Mouse (Mus musculus) kidney, postnatal 4 days (tissue): ENCODE results near the gene Mmaa.

Source experiments
- DNase-seq, 2 experiments: peaks; one replicate each; pipeline ENCODE4 v3.0.0; 2021; ENCODE audit warnings: mixed read lengths in 2 of 2

Gene Mmaa

DNA sequence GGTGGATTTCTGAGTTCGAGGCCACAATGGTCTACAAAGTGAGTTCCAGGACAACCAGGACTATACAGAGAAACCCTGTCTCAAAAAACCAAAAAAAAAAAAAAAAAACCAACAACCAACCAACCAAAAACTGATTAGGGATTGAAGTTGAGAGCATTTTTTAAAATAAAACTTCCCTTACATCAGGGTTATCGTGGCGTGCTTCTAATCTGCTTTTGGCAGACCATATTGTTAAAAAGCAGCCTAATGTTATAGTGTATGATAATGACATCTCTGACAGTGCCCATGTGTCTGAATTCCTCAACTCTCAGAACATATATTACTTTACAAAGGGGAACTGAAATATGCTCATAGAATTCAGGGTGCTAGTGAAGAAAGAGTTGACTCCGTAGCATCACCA, 6.5 kb downstream of the Mmaa start:
- DNase-seq = no peak

DNA sequence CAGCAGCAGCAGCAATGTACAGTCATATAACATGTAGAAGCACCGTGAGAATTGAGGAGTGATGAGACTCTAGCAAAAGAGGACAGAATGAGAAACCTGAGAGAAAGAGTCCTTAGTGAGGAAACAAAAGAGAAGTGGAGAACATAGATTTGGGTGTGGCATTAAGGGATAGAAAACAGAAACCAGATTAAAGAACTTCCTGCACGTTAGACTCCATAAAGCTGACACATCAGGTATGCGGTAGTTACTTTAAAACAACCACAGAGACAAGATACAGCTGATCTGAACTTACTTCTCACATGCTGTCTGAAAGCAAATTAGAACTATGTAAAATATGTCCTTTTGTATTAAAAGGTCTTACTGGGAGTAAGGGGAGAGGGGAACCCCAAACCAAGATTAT, 8.3 kb downstream of the Mmaa start:
- no peak for DNase-seq

DNA sequence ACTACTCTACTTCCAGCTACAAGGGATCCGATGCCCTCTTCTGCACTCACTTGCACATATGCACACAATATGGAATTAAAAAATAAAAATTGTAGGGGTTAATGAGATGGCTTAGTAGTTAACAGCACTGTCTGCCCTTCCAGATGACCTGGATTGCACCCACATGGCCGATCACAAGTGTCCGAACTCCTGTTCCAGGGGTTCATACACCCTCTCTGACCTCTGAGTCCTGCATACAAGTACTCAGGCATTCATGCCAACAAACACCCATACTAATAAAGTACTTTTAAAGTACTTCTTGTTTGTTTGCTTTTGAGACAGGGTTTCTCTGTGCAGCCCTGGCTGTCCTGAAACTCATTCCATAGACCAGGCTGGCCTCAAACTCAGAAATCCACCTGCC, 10.1 kb downstream of the Mmaa start:
- no peak for DNase-seq

DNA sequence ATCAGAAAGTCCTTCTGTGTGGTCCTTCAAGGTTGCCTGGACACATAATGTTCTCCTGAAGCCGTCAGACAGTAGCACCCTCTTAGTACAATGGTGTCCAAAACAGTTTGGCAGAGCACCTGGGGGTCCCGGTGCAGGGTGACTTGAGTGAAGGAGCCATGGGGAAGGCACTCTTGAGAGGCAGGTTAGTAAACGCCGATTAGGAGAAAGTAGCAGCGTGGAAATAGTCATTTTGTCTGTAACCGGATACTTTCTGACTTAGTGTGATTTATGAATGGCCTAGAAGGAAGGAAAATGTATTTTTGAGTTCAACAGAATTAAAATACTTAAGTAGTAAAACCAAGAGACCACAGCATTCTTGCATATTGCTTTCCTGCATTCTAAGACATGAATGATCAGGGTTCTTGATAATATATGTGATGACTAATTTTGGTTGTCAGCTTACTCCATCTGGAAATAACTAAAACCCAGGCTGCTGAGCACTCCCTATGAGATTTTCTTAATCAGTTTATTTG, 13.3 kb downstream of the Mmaa start:
- DNase-seq = no peak

DNA sequence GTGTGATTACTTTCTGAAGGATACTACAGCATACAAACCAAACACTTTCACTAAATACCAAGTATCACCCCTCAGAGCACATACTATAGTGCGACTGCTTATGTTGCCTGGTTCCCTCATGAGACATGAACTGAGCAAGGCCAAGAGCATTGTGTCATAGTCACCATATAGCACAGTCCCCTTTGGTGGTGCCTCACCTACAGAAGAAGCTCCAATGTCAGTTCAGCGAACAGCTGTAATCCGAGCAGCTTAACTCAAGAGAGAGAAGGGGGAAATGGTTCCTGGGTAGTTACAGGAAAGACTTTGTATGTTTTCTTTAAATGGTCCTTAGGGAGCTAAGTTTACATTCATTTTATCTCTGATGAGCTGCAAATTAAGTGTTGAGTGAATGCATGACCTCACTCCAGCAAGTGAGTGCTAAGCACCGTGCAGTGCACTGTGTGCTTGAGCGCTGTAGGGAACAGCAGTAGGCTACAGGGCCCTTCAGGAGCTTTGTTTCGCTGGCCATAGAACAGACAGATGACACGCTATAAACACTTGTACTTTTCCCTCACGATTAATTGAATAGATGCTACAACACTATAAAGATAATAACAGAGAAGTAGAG, 17.4 kb downstream of the Mmaa start:
- no peak for DNase-seq

DNA sequence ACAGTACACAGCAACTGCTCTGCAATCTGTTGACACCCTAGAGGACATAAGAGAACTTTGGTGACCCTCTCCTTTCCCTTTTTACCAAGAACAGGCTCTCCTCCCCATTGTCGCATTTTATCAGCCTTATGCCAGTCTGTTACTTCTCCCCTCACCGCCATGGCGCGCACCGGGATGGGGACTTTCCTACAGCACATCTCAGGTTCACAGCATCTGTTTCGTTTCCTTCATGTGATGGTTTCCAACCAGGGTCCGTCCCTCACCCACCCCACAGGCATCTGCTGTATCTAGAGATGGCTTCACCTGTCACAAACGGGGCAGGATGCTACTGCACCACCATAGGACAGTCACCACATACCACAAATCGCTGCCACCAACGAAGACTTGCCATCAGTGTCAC, 19.8 kb downstream of the Mmaa start:
- DNase-seq = no peak

DNA sequence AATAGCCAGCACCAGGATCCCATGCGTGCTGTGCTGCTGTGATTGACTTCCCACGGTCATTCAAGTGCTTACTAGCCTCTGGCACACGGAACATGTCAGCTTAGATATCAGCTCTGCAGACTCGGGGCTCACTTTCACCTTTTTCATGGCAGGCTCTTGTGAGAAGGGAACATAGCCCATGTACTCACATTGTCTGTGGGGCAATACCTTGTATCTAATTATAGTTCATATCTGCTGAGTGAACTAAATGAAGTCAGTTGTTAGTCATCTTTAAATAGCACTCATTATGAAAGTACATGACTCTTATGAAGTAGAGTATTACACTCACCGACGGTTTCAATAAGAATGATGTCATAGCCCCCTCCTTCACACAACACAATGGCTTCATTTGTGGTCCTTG, 21.0 kb downstream of the Mmaa start:
- DNase-seq = no peak

DNA sequence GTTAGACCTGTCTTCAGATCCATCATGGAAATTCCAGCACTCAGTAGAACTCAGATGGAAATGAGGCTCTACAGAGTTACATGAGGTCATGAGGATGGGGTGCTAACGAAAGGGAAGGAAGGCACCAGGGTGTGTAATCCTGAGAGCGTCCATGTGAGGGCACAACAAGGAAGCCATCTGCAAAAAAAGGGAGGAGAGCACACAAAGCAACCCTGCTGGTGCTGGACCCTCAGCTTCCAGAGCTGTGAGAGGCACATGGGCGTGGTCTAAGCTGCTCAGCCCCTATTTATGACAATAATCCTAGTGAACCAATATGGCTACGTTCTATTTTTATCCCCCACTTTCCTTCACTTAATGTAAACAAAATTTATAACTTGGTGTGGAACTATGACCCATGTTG, 22.1 kb downstream of the Mmaa start:
- DNase-seq = no peak

DNA sequence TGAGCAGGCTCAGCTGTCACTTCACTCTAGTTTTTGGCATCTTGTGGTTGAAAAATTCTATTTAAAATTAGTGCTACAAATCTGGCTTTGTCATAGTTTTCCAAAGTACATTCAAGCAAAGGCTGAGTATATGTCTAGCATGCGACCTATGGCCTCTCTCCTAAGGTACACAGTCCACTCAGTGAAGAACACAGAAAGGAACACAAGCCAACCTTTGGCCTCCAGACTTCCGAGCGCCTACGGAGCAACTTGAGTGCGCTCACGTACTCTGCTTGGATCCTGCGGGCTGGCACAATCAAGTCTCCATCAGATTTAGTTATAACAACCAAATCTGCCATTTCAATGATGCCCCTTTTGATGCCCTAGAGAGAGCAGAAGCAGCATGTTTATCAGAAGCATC, 25.8 kb downstream of the Mmaa start:
- DNase-seq = no peak

DNA sequence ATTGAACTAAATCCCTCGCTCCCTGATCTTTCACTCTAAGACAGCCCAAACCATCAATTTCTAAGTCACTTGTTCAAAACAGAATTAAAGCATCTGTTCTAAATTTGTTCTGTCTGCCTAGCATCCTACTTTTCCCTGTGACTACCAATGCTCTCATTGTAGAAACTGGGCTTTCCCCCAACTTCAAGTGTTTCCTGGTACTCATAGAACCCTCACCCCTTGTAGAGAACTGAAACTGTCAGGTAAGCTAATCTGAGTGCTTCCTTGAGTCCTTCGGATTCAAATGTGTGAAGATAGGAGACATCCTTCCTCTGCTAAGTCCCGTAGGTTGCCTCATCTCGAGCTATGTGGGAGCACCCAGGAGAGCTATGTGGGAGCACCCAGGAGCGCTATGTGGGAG, 32.8 kb downstream of the Mmaa start:
- no peak for DNase-seq

DNA sequence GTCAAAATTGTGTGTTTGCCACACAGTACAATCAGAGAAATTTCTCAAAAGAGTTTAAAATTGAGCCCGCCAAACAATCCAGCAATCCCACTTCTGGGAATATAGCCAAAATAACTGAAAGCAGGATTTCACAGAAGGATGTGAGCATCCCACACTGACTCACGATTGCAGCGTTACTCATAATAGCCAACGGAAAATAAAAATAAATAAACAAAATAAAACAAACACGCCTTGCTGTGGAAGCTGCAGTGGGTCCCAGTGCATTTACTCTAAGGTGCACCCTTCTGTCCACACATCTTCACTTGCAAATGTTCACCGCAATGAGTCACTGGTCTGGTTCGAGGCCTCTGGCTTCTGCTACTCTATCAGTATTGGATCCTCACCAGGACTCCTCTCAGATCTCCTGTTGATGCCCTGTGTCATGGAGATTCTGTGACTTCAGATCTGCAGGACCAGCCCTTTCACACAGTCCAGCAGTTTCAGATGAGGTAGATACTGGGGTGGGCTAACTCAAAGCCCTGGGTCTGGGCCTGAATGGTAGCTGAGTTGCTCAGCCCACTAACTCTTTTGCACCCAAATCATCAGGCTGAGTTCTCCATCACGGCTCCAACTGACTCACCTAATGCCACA, 38.5 kb downstream of the Mmaa start:
- DNase-seq = no peak

DNA sequence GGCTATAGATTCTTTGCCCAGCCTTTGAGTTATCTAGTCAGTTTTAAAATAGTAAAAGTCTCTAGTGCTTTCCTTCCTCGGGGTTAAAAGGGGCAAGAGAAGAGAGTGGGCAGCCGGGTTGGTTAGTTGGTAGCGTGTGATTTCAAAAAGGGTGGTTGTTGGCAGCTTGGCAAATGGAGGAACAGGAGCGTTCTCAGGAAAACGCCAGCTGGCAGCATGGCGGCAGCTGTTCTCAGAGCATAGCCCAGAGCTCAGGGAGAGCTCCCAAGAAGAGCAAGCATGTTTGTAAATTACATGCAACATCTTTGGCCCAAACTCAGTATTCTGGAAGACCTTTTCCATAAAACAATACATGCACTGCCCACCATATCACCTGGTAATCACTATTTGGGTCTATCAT, 41.0 kb downstream of the Mmaa start:
- no peak for DNase-seq

DNA sequence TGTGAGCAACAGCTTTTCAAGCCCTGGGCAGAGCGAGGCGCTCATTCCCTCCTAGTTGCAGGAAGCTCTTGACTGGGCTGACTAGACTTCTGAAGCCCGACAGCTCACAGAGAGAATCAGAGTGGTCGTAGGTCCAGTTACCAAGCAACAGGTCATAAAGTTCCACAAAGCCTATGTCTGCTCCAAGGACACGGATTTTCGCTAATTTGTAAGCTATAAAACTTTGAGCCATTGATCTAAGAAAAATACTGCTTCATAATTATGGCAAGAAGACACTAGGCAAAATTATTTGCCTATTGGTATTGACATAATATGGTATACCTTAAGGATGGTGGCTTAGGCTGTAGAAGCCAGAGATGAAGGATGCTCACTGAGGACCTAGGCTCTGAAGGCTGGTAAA, 46.3 kb downstream of the Mmaa start, which contains the start of gene 1700011L22Rik:
1700011L22Rik (minus strand) TSS at position 101 of the 400 bp plus-strand sequence.
- DNase-seq = no peak

DNA sequence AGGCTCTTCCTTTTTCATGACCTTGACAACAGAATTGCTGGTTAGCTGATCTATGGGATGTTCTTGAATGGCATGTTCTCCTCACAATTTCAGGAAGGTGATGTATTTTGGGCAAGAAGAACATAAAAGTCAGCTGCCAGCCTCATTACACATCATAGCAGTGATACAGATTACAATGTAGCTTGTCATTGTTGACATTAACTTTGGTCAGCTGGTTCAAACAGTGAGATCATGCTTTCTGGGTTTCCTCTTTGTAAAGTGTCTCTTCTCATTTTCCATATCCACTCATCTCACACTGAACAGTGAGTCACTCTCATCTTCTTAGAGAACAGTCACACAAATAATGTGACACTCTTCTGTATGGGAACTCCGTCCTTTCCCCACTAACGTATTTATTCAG, 51.3 kb downstream of the Mmaa start:
- no peak for DNase-seq

DNA sequence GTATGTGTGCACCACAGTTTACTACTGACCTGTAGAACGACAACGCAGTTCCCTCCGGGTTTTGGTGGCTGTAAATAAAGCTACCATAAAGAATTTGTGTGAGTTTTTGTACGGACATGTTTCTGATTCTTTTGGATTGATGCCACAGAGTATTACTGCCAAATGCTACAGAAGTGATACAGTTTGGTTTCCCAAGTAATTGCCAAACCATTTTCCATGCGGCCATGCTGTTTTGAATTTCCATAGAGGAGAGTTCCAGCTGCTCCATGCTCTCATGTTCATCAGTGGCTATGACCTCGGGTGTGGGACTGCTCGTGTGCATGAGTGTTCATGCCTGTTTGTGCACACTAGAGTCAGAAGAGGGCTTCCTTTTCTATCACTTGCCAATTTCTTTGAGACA, 54.7 kb downstream of the Mmaa start:
- no peak for DNase-seq

DNA sequence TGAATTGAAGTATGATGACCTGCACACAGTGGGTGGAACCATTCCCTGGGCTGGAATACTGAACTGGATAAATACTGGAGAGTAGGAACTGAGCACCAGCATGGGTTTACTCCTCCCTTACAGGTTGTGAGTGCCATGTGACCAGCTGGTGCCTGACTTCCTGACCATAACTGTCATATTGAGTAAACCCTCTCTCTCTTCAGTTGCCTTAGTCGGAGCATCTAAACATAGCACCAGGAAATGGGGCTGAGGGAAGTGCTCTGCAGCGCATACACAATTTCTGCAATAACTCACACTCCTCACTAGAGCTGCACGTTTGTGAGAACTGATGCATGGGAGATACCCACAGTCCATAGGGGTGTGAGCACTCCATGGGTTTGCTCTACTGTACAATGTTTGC, 55.4 kb downstream of the Mmaa start:
- DNase-seq = no peak

DNA sequence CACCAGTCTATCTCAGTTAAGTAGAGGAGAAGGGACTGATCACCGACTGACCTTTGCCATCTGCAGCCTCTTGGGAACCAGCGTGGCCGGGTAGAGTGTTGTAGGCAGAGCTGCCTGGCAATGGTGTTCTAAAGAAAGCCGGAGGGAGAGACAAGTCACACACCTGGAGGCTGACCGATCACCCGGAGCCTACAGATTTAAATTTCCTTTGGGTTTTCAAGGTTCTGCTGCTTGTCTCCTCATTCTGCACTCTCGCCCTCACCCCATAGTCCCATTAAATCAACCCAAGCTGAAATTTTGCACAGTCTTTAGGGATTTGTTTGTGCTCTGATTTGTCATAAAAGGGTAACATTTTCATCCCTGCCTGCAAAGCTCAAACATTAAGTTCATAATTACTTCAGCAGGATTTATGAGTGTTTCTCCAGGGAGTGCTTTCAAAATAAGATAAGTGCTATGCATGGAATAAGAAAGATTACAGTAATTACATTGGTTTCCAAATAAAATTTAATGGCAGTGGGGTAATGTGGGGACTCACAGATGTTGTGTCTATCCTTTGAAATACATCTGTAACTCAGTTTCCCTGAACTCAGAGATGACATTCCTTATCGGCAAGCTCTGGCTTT, 65.4 kb downstream of the Mmaa start:
- peak; percentile 21 to 33 for DNase-seq

DNA sequence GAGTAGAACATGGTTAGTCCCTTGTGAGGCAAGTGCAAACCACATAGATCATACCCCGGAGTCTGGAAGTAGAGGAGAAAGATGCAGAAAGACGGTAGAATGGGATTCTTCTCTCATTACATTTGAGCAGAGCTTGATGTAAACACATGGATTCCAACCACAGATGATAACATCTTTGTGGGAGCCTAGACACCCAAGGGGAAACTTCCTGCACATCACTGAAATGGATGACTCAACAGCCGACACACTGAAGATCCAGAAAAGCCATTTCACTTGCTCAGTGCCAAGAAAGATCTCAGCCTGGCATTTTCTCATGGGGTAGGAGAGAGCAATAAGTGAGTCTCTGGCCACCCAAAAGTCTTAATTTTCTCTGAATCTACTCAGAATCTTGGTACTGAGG, 66.8 kb downstream of the Mmaa start:
- DNase-seq = no peak

DNA sequence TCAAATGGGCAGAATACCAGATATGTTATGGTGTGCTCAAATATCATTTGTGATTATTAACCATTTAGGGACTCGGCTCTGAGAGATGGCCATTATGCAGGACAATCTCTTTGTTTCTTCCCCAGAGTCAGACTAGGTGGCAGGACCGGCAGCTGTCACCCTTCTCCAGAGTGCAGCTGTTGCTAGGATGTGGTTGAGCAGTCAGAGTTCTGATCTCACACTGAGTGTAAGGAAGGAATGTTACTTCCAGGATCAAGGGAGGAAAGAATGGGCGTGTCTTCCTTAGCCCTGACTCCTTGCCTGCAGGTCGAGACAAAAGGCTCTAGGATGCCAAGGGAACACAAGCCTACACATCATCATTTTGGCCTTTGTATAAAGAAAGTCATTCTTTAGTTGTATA, 67.5 kb downstream of the Mmaa start:
- no peak for DNase-seq

DNA sequence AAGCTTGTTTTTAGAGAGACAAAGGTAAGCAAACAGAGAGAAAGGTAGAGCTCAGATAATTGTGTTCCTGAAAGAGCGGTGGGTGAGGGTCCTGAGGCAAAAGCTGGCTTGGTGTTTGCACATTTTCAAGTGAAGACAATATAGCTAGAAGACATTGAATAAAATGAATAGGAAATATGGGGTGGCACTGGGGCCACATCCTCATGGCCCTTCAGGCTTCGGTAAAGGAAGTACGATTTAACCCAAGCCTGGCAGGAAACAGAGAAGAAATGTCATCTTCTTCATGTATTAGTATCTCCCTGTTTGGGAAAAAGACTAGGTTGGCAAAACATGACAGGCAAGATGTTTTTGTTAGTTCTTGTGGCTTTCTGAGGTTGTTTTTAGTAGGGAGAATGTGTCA, 68.7 kb downstream of the Mmaa start:
- DNase-seq = no peak

DNA sequence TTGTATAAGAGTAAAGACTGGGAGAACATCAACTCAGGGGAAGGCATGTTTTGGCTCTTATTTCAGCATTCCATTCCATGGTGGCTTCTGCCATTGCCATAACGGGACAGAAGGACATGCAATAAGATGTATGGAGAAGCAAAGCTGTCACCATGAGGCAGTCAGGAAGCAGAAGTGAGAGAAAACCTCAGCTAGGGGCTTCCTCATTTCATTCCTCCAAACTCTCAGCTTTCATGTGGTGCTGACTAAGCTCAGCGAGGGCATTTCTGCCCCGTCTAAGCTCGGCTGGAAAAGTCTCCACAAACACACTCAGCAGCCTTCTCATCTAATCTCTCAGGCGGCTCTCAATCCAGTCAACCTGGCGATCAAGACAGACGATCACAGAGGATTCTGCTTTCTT, 69.2 kb downstream of the Mmaa start:
- no peak for DNase-seq

DNA sequence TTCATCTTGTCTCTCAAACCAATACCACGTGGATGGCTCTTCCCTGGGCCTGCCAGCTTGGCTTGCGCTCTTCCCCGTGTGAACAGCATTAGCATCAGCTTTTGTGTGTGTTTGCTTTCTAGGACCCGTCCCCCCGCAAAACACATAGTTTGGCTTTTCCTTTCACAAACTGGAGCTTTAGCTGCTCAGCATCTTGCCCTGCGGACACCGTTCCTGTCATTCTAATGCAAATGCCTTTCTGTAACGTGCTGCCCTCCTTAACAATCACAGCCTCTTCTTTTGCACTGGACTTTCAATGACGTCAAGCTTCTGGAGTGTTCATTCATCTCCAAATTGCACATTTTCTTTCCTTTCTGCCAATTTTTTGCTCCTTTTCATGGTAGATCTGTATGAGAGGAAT, 70.4 kb downstream of the Mmaa start:
- no peak for DNase-seq

DNA sequence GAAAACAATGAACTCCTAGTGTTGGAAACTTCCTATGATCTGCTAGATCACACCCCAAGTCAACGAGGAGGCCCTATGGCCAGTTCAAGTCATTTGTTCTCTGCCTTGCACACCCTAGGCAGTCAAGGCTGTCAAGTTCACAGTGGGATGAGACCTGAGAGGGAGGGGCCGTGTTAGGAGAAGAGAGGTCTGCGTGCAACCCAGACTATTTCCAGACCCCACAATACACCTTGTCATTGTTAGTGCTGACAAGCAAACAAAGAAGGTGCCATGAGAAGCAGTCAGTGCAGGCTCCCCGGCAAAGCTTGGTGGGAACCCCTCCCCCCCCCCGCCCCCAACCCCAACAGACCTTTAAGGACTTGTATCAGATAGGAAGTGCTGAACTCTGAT, 72.0 kb downstream of the Mmaa start:
- no peak for DNase-seq

DNA sequence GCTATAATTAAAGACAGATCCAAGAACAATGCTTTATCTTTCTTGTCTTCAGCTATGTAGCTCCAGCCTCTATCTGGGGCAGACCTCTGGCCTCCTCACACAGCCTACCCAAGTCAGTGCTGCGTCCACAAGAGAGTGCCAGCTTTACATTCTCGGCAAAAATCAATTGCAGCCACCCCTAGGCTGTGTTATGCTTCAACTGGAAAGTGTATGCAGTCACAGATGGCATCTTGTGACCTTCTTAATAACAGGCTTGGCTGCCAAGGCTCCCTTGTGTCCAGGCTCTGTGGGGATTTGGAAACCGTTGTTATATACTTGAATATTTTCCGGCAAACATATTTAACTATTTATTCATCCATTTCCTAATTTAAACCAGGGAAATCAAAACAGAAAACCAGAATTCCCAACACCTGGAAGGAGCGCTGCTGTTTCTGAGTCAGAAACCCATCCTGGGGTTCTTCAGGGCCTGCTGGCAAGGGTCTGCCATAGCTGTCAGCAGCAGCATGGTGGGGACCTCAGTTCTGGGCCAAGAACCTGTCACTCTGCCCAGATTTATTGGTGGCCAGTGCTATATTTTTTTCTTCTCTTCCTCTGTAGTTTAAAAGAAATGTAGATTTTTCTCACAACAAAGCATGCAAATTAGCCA, 72.5 kb downstream of the Mmaa start:
- no peak for DNase-seq
